Mouse (Mus musculus) midbrain, embryonic 12.5 days (tissue): ENCODE data around the gene BC107364. TPM values are rescaled to one million over a fixed set of nuclear protein-coding genes. Genes with fewer than 3 reads are reported as not detected.
A peak's percentile ranks its signal among the peaks of the same experiment; 100 is the strongest.
"Not testable (repeated sequence)": the region's sequence is repeated elsewhere in the genome, so short reads cannot be mapped to it uniquely, and the experiment has no call there.

Experiments used
- ATAC-seq: fragments of 200-750 bp; cut with Nextera tagmentation; 2 replicates; pipeline ENCODE4 v1.8.0; 2017; ENCODE audit warnings: low read depth, moderate TSS enrichment, moderate library complexity; ENCODE audit not compliant: low FRiP score
- H3K27ac ChIP-seq: fragments of 300-500 bp; sonication (generic); replicated peaks from 2 replicates; pipeline ENCODE4 v1.5.1; 2016; ENCODE audit warnings: mild to moderate bottlenecking
- H3K27me3 ChIP-seq: fragments of 300-500 bp; sonication (generic); 2 replicates; pipeline ENCODE4 v1.6.1; 2016; ENCODE audit warnings: mild to moderate bottlenecking
- H3K36me3 ChIP-seq: fragments of 300-500 bp; sonication (generic); 2 replicates; pipeline ENCODE4 v1.6.1; 2016
- H3K4me1 ChIP-seq: fragments of 300-500 bp; sonication (generic); 2 replicates; pipeline ENCODE4 v1.6.1; 2016
- H3K4me2 ChIP-seq: fragments of 300-500 bp; sonication (generic); replicated peaks from 2 replicates; pipeline ENCODE4 v1.6.1; 2016; ENCODE audit warnings: mild to moderate bottlenecking, moderate library complexity
- H3K4me3 ChIP-seq: fragments of 300-500 bp; sonication (generic); 2 replicates; pipeline ENCODE4 v1.5.1; 2016; ENCODE audit warnings: mild to moderate bottlenecking
- H3K9ac ChIP-seq: fragments of 300-500 bp; sonication (generic); replicated peaks from 2 replicates; pipeline ENCODE4 v1.6.1; 2016; ENCODE audit warnings: mild to moderate bottlenecking, moderate library complexity
- H3K9me3 ChIP-seq: fragments of 300-500 bp; sonication (generic); 2 replicates; pipeline ENCODE4 v1.6.1; 2016; ENCODE audit warnings: mild to moderate bottlenecking
- WGBS: fragments of 180-500 bp; shearing (Covaris S2); methylation state at CpG from one replicate; pipeline ENCODE4 v1.1.7; 2016; 5-methylcytosine and 5-hydroxymethylcytosine counted together
- polyA plus RNA-seq: library from polyadenylated mRNA; unstranded; fragments of >200 nt; fragmentation: Nextera tagmentation; extraction: Ambion mirVana; gene quantifications from 2 replicates; pipeline ENCODE4 v1.2.1, GENCODE M21; 2016

BC107364 gene
- polyA plus RNA-seq, 1 experiment from 2014 or later = not detected

- not testable (repeated sequence) for H3K36me3 ChIP-seq, H3K9ac ChIP-seq, H3K4me2 ChIP-seq, H3K27ac ChIP-seq, ATAC-seq, H3K4me3 ChIP-seq, H3K9me3 ChIP-seq, H3K4me1 ChIP-seq
- peaks cover 50% of the 10 kb centered on the region for H3K27me3 ChIP-seq
- WGBS = 51% methylated on average over 7 of the region's 7 CpGs
Observed at GRCm38 (mm10) chr3:96483044-96483443, 30.9 kb upstream of the BC107364 start.

- no peak for ATAC-seq
- Histone ChIP-seq H3K27me3 (peaks cover 56% of the 10 kb centered on the region), H3K27ac (no peak overlapping the region), H3K9ac (no peak overlapping the region), H3K36me3 (no peaks in the 10 kb centered on the region), H3K9me3 (no peaks in the 10 kb centered on the region), H3K4me2 (no peak overlapping the region), H3K4me1 (0 out of 2 replicates have a peak, but pooled peaks cover 4% of the 10 kb centered on the region), H3K4me3 (no peak overlapping the region)
- WGBS = 90% methylated on average over 13 of the region's 13 CpGs
Observed at GRCm38 (mm10) chr3:96482451-96482850, 30.3 kb upstream of the BC107364 start.

GRCm38 (mm10) chr3:96481856-96482255 is 29.8 kb upstream of the BC107364 start:
- peaks cover 62% of the 10 kb centered on the region for H3K27me3 ChIP-seq
- no peak for ATAC-seq
- H3K9me3 ChIP-seq = no peaks in the 10 kb centered on the region
- H3K9ac ChIP-seq = no peak overlapping the region
- no peaks in the 10 kb centered on the region for H3K36me3 ChIP-seq
- H3K4me1 ChIP-seq = 0 out of 2 replicates have a peak, but pooled peaks cover 4% of the 10 kb centered on the region
- no peak overlapping the region for H3K4me3 ChIP-seq
- WGBS = 87% methylated on average over 3 of the region's 3 CpGs
- H3K4me2 ChIP-seq = no peak overlapping the region
- no peak overlapping the region for H3K27ac ChIP-seq

DNA sequence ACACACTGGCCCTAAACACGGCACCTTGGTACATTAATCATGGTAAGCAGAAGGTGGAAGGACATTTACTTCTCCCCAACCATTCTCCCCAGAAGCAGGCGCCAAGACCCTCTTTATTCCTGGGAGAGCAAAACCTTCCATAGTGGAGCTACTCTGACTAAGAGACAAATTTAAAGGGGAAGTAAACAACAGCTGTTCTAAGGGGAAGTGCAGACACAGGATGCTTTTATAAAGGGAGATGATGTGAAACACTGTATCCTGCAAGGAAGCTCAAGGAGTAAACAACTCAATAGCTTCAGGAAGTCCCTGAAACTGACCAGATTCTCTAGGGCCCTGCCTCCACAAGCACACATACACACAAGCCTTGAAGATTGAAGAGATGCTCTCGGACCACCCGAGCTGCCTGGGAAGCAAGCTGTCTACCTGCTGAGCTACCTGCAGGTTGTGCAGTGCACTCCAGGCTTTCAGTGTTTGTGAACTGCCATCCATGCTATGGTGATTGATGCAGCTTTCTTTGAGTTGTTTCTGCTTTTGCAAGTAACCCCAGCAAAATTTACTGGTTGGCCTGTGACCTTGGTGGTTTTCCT is 28.7 kb upstream of the BC107364 start:
- H3K36me3 ChIP-seq = no peaks in the 10 kb centered on the region
- no peak overlapping the region for H3K9ac ChIP-seq
- no peaks in the 10 kb centered on the region for H3K9me3 ChIP-seq
- no peak overlapping the region for H3K4me3 ChIP-seq
- no peak overlapping the region for H3K4me2 ChIP-seq
- peaks cover 71% of the 10 kb centered on the region for H3K27me3 ChIP-seq
- no peak overlapping the region for H3K27ac ChIP-seq
- 85% methylated on average over 4 of the region's 4 CpGs for WGBS
- H3K4me1 ChIP-seq = 0 out of 2 replicates have a peak, but pooled peaks cover 4% of the 10 kb centered on the region
- no peak for ATAC-seq

- Histone ChIP-seq H3K4me1 (peaks cover 9% of the 10 kb centered on the region), H3K36me3 (no peaks in the 10 kb centered on the region), H3K27ac (no peak overlapping the region), H3K9me3 (no peaks in the 10 kb centered on the region), H3K9ac (no peak overlapping the region), H3K4me2 (no peak overlapping the region), H3K27me3 (peaks cover 73% of the 10 kb centered on the region), H3K4me3 (no peak overlapping the region)
- 24% methylated on average over 3 of the region's 3 CpGs for WGBS
- ATAC-seq = no peak
Observed at GRCm38 (mm10) chr3:96479249-96479648, 27.1 kb upstream of the BC107364 start.

- Histone ChIP-seq H3K27me3 (peaks cover 73% of the 10 kb centered on the region), H3K4me3 (no peak overlapping the region), H3K9ac (no peak overlapping the region), H3K4me2 (no peak overlapping the region), H3K27ac (no peak overlapping the region), H3K9me3 (no peaks in the 10 kb centered on the region), H3K36me3 (no peaks in the 10 kb centered on the region), H3K4me1 (peaks cover 9% of the 10 kb centered on the region)
- no peak for ATAC-seq
- 67% methylated on average over 6 of the region's 6 CpGs for WGBS
Observed at GRCm38 (mm10) chr3:96477558-96477957, 25.5 kb upstream of the BC107364 start.

DNA sequence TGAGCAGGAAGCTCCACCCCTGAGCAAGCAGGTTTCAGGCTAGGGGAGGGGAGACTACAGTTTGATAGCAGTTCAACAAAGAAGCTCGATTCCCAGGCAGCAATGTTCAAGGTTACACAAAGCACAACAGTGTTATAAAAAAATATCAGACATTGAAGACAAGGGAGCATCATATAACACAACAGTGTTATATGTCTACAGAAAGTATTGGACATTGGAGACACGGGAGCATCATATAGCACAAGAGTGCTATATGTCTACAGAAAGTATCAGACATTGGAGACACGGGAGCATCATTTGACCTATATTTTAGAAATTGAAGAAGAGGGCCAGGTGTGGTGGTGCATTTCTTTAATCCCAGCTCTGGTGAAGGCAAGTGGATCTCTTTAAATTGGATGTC is 25.0 kb upstream of the BC107364 start:
- Histone ChIP-seq H3K4me3 (no peak overlapping the region), H3K9ac (no peak overlapping the region), H3K9me3 (no peaks in the 10 kb centered on the region), H3K27me3 (peaks cover 75% of the 10 kb centered on the region), H3K4me1 (peaks cover 9% of the 10 kb centered on the region), H3K4me2 (no peak overlapping the region), H3K36me3 (no peaks in the 10 kb centered on the region), H3K27ac (no peak overlapping the region)
- WGBS = 56% methylated on average over 3 of the region's 3 CpGs
- ATAC-seq = no peak

DNA sequence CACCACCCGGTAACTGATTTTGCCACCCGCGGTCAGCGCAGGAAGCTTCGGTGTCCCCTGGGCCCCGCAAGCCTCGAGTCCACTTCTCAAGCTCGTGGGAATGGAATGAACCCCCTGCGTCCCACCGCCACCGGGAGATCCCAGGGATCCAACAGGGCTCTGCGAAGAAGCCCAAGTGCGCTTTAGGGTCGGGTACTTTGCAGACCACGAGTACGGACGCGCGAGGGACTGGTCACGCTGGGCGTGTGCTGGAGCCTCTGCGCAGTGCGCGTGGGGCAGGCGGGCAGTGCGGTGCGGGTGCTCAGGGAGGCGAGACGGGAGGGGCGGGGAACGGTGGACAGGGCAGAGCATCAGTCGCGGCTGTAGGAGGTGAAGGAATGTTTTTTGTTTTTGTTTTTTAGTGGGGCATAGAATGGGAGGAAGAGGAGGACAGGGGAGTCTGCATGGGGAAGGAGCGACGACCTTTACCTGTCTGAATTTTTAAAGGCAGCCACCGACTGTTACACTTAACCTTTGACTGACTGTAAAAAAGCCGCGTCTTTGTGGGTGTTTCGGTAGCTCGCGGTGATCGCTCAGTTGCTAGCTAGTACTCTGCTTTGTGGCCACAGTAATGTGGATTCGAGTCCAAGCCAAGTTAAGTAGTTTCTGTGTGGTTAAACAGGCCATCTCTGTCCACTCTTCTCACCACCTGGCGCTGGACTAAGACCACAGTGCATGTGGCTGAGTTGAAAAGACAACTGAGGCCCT is 23.0 kb upstream of the BC107364 start:
- Histone ChIP-seq H3K4me1 (peaks cover 9% of the 10 kb centered on the region), H3K4me3 (peak overlapping the region; percentile 41), H3K27me3 (peaks cover 71% of the 10 kb centered on the region), H3K9me3 (no peaks in the 10 kb centered on the region), H3K36me3 (no peaks in the 10 kb centered on the region), H3K4me2 (peak overlapping the region; percentile 74), H3K9ac (peak overlapping the region; percentile 61), H3K27ac (no peak overlapping the region)
- no peak for ATAC-seq
- WGBS = 2% methylated on average over 44 of the region's 44 CpGs

- H3K27me3 ChIP-seq = peaks cover 71% of the 10 kb centered on the region
- H3K27ac ChIP-seq, H3K4me3 ChIP-seq, H3K9me3 ChIP-seq, H3K4me1 ChIP-seq, H3K9ac ChIP-seq, H3K36me3 ChIP-seq, ATAC-seq, H3K4me2 ChIP-seq: not testable (repeated sequence)
- 75% methylated on average over 3 of the region's 3 CpGs for WGBS
Observed at GRCm38 (mm10) chr3:96473556-96473955, 21.4 kb upstream of the BC107364 start.

GRCm38 (mm10) chr3:96472066-96472465 is 20.0 kb upstream of the BC107364 start:
- H3K4me2 ChIP-seq = no peak overlapping the region
- H3K4me3 ChIP-seq = no peak overlapping the region
- H3K9me3 ChIP-seq = no peaks in the 10 kb centered on the region
- H3K36me3 ChIP-seq = no peaks in the 10 kb centered on the region
- H3K9ac ChIP-seq = no peak overlapping the region
- H3K27me3 ChIP-seq = peaks cover 63% of the 10 kb centered on the region
- H3K27ac ChIP-seq = no peak overlapping the region
- peaks cover 9% of the 10 kb centered on the region for H3K4me1 ChIP-seq
- 91% methylated on average over 5 of the region's 5 CpGs for WGBS
- ATAC-seq = no peak

DNA sequence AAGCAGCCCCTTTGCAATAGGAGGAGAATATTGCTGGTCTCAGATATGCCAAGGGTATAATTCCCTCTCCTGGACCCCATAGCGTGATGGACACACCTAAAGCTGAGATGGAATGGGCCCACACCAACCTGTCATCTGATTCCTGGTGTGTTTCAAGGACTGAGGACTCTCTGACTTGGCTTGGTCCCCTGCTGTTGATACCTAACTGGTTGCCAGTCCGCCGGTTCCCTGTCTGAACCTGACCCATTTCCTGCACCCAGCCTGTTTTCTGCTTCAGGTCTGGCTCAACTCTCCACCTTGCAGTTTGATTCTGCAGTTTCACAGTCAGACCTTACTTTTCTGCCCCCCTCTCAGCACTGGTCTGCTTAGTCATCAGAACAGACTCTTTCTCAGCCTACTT is 17.5 kb upstream of the BC107364 start:
- H3K27me3 ChIP-seq = peaks cover 57% of the 10 kb centered on the region
- no peak overlapping the region for H3K9ac ChIP-seq
- no peak overlapping the region for H3K27ac ChIP-seq
- H3K4me1 ChIP-seq = peaks cover under 1% of the 10 kb centered on the region; the same call in 1 of the 2 replicates
- no peaks in the 10 kb centered on the region for H3K9me3 ChIP-seq
- no peak overlapping the region for H3K4me3 ChIP-seq
- no peak overlapping the region for H3K4me2 ChIP-seq
- whole genome bisulfite sequencing = 81% methylated on average over 3 of the region's 3 CpGs
- H3K36me3 ChIP-seq = no peaks in the 10 kb centered on the region
- ATAC-seq = no peak

GRCm38 (mm10) chr3:96468335-96468734 is 16.2 kb upstream of the BC107364 start:
- H3K27me3 ChIP-seq = peaks cover 53% of the 10 kb centered on the region
- H3K27ac ChIP-seq, H3K4me2 ChIP-seq, H3K9ac ChIP-seq, H3K36me3 ChIP-seq, H3K9me3 ChIP-seq, H3K4me3 ChIP-seq, ATAC-seq, H3K4me1 ChIP-seq: not testable (repeated sequence)
- 88% methylated on average over 3 of the region's 3 CpGs for WGBS
